Comparison of ENCODE assay signal across 26 mouse cellular contexts in the genomic region with DNA sequence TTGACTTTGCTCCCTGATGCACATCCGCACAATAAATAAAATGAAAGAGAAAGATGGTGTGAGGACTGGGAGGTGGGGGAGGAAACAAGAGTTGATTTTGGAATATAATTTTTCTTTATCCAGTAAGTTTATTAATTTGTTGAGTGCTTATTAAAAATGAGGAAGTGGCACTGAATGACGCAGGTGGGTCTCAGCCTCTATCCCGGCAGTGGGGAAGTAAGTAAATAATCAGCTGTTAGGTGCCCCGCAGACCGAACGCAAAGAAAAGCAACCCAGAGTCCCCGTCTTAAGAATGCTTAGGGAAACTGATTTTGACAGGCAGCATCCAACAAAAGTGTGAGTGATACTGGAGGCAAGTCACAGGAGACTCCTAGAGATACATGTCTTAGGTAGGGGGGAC. TPM values are rescaled to one million over a fixed set of nuclear protein-coding genes. Genes with fewer than 3 reads are reported as not detected.
DNase-seq lines count a peak whose midpoint lies in the region; ATAC-seq and TF ChIP-seq lines count a peak whose summit lies in the region.
"Had no signal": no experiment of that assay in that cellular context is flagged by ENCODE, and none has a peak within 500 bp of the region (broad histone marks: within the 10 kb centered on the region; RNA-seq: fewer than 3 reads in every experiment).

No protein-coding gene starts in this region.

- TF ChIP-seq EP300 in heart, adult 2 months (IDR thresholded peaks at IDR 0.05; ENCODE audit: insufficient read depth, low read depth, low read length), result no peak

- no peaks in the 10 kb centered on the region for H3K4me1 ChIP-seq in heart, adult 2 months (ENCODE audit: control insufficient read depth, insufficient read depth, low read length)
- H3K4me1 ChIP-seq: hindbrain, embryonic 13.5 days; intestine, embryonic 15.5 days had no signal

- no peak overlapping the region for H3K9ac ChIP-seq in heart, adult 2 months (ENCODE audit: low read depth, low read length)
- H3K9ac ChIP-seq: embryonic facial prominence, embryonic 12.5 days; embryonic facial prominence, embryonic 15.5 days; forebrain, embryonic 13.5 days; hindbrain, embryonic 13.5 days; intestine, embryonic 15.5 days had no signal

- no peak for TF ChIP-seq POLR2A in heart, adult 2 months (IDR thresholded peaks at IDR 0.05; ENCODE audit: insufficient read depth, low read depth, low read length)

- WGBS in heart, adult 2 months, result 94% methylated on average over 7 of the region's 7 CpGs

- DNase-seq in spleen, postnatal 36 days (ENCODE audit: low spot score in 2 of 2), result peak; percentile 21 to 27
- DNase-seq in spleen, adult 12 weeks (ENCODE audit: low spot score), result no peak
- peak; percentile 75 for DNase-seq in MEL-GATA-1-ER (ENCODE audit: extremely low read depth, low read depth)
- DNase-seq in splenic B cell, adult 2 months (ENCODE audit: low read depth, low spot score), result peak; percentile 70
- DNase-seq in adrenal gland, postnatal 36 days, result no peak
- DNase-seq in layer of hippocampus, adult 8-10 months (ENCODE audit: low spot score in 2 of 2), result no peak
- no peak for DNase-seq in heart, adult 2 months
- DNase-seq: adrenal gland, adult 8-10 months; adrenal gland, postnatal 25 days; cerebellum, adult 18-20 months; cerebellum, adult 9-10 months; cerebellum, postnatal 14 days; gastrocnemius, adult 2 months; gastrocnemius, postnatal 14 days; heart, adult 18-20 months; kidney, adult 11 months had no signal

- H3K27me3 ChIP-seq in splenic B cell, adult 2 months (ENCODE audit: control insufficient read depth, insufficient read depth, low read length, poor library complexity, severe bottlenecking), result no peaks in the 10 kb centered on the region
- no peaks in the 10 kb centered on the region for H3K27me3 ChIP-seq in heart, adult 2 months (ENCODE audit: control insufficient read depth, insufficient read depth, low read length)
- H3K27me3 ChIP-seq: embryonic facial prominence, embryonic 12.5 days; embryonic facial prominence, embryonic 15.5 days; forebrain, embryonic 13.5 days; hindbrain, embryonic 13.5 days; intestine, embryonic 15.5 days had no signal

- peaks cover 6% of the 10 kb centered on the region for H3K36me3 ChIP-seq in splenic B cell, adult 2 months (ENCODE audit: control insufficient read depth, insufficient read depth, low read length, poor library complexity, severe bottlenecking)
- H3K36me3 ChIP-seq in heart, adult 2 months (ENCODE audit: control insufficient read depth, insufficient read depth, low read length), result no peaks in the 10 kb centered on the region

- intact Hi-C loops in heart, adult 2 months (cut with DNase I), result loop anchor here (5.0 kb wide), 1 partner anchor 37 kb away; no protein-coding TSS in a partner anchor

- H3K79me2 ChIP-seq in heart, adult 2 months (replicated peaks; ENCODE audit: control insufficient read depth, insufficient read depth, low read length), result no peaks in the 10 kb centered on the region

- no peak overlapping the region for H3K4me3 ChIP-seq in heart, adult 2 months
- H3K4me3 ChIP-seq: embryonic facial prominence, embryonic 12.5 days; embryonic facial prominence, embryonic 15.5 days; forebrain, embryonic 13.5 days; gastrocnemius, adult 2 months; hindbrain, embryonic 10.5 days; hindbrain, embryonic 13.5 days; intestine, embryonic 15.5 days had no signal

- no peak overlapping the region for H3K27ac ChIP-seq in heart, adult 2 months
- H3K27ac ChIP-seq: embryonic facial prominence, embryonic 12.5 days; embryonic facial prominence, embryonic 15.5 days; forebrain, embryonic 13.5 days; gastrocnemius, adult 2 months; hindbrain, embryonic 10.5 days; hindbrain, embryonic 13.5 days; intestine, embryonic 15.5 days had no signal

- TF ChIP-seq CTCF in heart, adult 2 months (IDR thresholded peaks at IDR 0.05), result no peak

- peak; percentile 70 to 72 for ATAC-seq in hematopoietic stem cell, adult 5-6 weeks (replicated peaks in 1 of 2; ENCODE audit: insufficient read depth in 1 of 2, low FRiP score in 2 of 2, low TSS enrichment in 1 of 2, low read depth in 1 of 2, poor library complexity in 2 of 2, severe bottlenecking in 2 of 2)
- ATAC-seq: CD4-positive, CD25-positive, alpha-beta regulatory T cell, adult 4 months; forebrain, embryonic 13.5 days; forebrain, embryonic 16.5 days; hindbrain, embryonic 16.5 days; intestine, embryonic 15.5 days had no signal

RNA-seq across cellular contexts. Expression of gene BC034090, which starts 39.6 kb away (rescaled TPM):
- total RNA-seq in hematopoietic stem cell, adult 5-6 weeks (2017), result 2.6 and 6.6 TPM in 2 replicates
- total RNA-seq in adrenal gland, postnatal 36 days (2021), result 10 to 100 TPM; 23.8 to 39.7 TPM
- total RNA-seq in layer of hippocampus, adult 8-10 months (2022), result 10 to 100 TPM in 1 of 4 experiments, 1 to 10 TPM in 3; 6.8 to 10.1 (median 8.1) TPM
- 10 to 100 TPM; 37.2 to 37.5 TPM for total RNA-seq in heart, adult 2 months (2021)
- 31.8 and 44.8 TPM in 2 replicates for polyA plus RNA-seq in heart, adult 2 months (2012; rRNA removed)

Comparison
In these comparisons a context has a peak if more than half of its experiments do, and no peak if none do; other contexts are left out.
1. DNase-seq: peak in spleen, postnatal 36 days (2 of 2), MEL-GATA-1-ER (single experiment) and splenic B cell, adult 2 months (single experiment); none in spleen, adult 12 weeks (single experiment), adrenal gland, postnatal 36 days (0 of 2), layer of hippocampus, adult 8-10 months (0 of 2) and heart, adult 2 months (0 of 2).